Mouse (Mus musculus) midbrain, embryonic 13.5 days (tissue): ENCODE results near the gene Wtap. TPM values are rescaled to one million over a fixed set of nuclear protein-coding genes. Genes with fewer than 3 reads are reported as not detected.
"Not testable (repeated sequence)": the region's sequence is repeated elsewhere in the genome, so short reads cannot be mapped to it uniquely, and the experiment has no call there.

Experiments
- ATAC-seq: fragments of 200-750 bp; cut with Nextera tagmentation; 2 replicates; pipeline ENCODE4 v1.8.0; 2017; ENCODE audit warnings: mild to moderate bottlenecking, moderate TSS enrichment, moderate library complexity
- H3K27ac ChIP-seq: fragments of 300-500 bp; sonication (generic); 2 replicates; pipeline ENCODE4 v1.5.1; 2015; ENCODE audit warnings: inconsistent platforms, mild to moderate bottlenecking, moderate library complexity
- H3K27me3 ChIP-seq: fragments of 300-500 bp; sonication (generic); 2 replicates; pipeline ENCODE4 v1.6.1; 2015; ENCODE audit warnings: mild to moderate bottlenecking, inconsistent platforms
- H3K36me3 ChIP-seq: fragments of 300-500 bp; sonication (generic); 2 replicates; pipeline ENCODE4 v1.6.1; 2015; ENCODE audit warnings: mild to moderate bottlenecking, inconsistent platforms
- H3K4me1 ChIP-seq: fragments of 300-500 bp; sonication (generic); replicated peaks from 2 replicates; pipeline ENCODE4 v1.6.1; 2015; ENCODE audit warnings: inconsistent platforms
- H3K4me2 ChIP-seq: fragments of 300-500 bp; sonication (generic); replicated peaks from 2 replicates; pipeline ENCODE4 v1.6.1; 2015; ENCODE audit warnings: moderate library complexity, mild to moderate bottlenecking, inconsistent platforms
- H3K4me3 ChIP-seq: fragments of 300-500 bp; sonication (generic); replicated peaks from 2 replicates; pipeline ENCODE4 v1.5.1; 2015; ENCODE audit warnings: mild to moderate bottlenecking, inconsistent platforms
- H3K9ac ChIP-seq: fragments of 300-500 bp; sonication (generic); replicated peaks from 2 replicates; pipeline ENCODE4 v1.6.1; 2015; ENCODE audit warnings: mild to moderate bottlenecking, inconsistent platforms
- H3K9me3 ChIP-seq: fragments of 300-500 bp; sonication (generic); 2 replicates; pipeline ENCODE4 v1.6.1; 2016; ENCODE audit warnings: mild to moderate bottlenecking, inconsistent platforms
- WGBS: fragments of 180-500 bp; shearing (Covaris S2); methylation state at CpG from one replicate; pipeline ENCODE4 v1.1.7; 2015; 5-methylcytosine and 5-hydroxymethylcytosine counted together
- polyA plus RNA-seq: library from polyadenylated mRNA; unstranded; fragments of >200 nt; fragmentation: Nextera tagmentation; extraction: Ambion mirVana; gene quantifications from 2 replicates; pipeline ENCODE4 v1.2.1, GENCODE M21; 2015

The Wtap gene
- 149 and 160 TPM in 2 replicates for polyA plus RNA-seq

- no peaks in the 10 kb centered on the region for H3K9me3 ChIP-seq
- no peaks in the 10 kb centered on the region for H3K27me3 ChIP-seq
- H3K4me2 ChIP-seq = peak within 1 kb of the TSS; percentile 83
- peak within 1 kb of the TSS; percentile 99 for H3K9ac ChIP-seq
- no peak for ATAC-seq
- peak within 1 kb of the TSS; percentile 99 for H3K27ac ChIP-seq
- no peaks in the 10 kb centered on the region for H3K36me3 ChIP-seq
- H3K4me1 ChIP-seq = peaks cover 21% of the 10 kb centered on the region
- WGBS = 72% methylated on average over 1 of the region's 1 CpGs
- H3K4me3 ChIP-seq = peak within 1 kb of the TSS; percentile 97
Observed at GRCm38 (mm10) chr17:12994069-12994468, at the start of gene Wtap. Gene Wtap (minus strand): TSS chr17:12994169.

- not testable (repeated sequence) for H3K4me1 ChIP-seq, H3K36me3 ChIP-seq, H3K27ac ChIP-seq, H3K4me2 ChIP-seq, H3K27me3 ChIP-seq, H3K9ac ChIP-seq, H3K4me3 ChIP-seq, H3K9me3 ChIP-seq
- 88% methylated on average over 4 of the region's 12 CpGs for WGBS
- ATAC-seq = 0 out of 2 replicates have a peak, but pooled peaks have one; percentile 17
Observed at GRCm38 (mm10) chr17:13036627-13037192, 42.7 kb upstream of the Wtap start.

GRCm38 (mm10) chr17:13013316-13013715 is 19.3 kb upstream of the Wtap start:
- peaks cover 52% of the 10 kb centered on the region for H3K36me3 ChIP-seq
- no peak for ATAC-seq
- WGBS = 71% methylated on average over 3 of the region's 3 CpGs

GRCm38 (mm10) chr17:13009887-13010286 is 15.9 kb upstream of the Wtap start:
- H3K4me1 ChIP-seq = peaks cover 17% of the 10 kb centered on the region
- H3K4me2 ChIP-seq = no peak overlapping the region
- no peak overlapping the region for H3K4me3 ChIP-seq
- no peak overlapping the region for H3K27ac ChIP-seq
- H3K9me3 ChIP-seq = no peaks in the 10 kb centered on the region
- no peak for ATAC-seq
- H3K9ac ChIP-seq = no peak overlapping the region
- WGBS = 36% methylated on average over 3 of the region's 3 CpGs
- peaks cover 36% of the 10 kb centered on the region for H3K36me3 ChIP-seq
- H3K27me3 ChIP-seq = no peaks in the 10 kb centered on the region

More at GRCm38 (mm10) chr17:13013316-13013715, 19.3 kb upstream of the Wtap start:
- Histone ChIP-seq H3K27me3 (no peaks in the 10 kb centered on the region), H3K4me3 (no peak overlapping the region), H3K27ac (no peak overlapping the region), H3K4me2 (no peak overlapping the region), H3K9me3 (no peaks in the 10 kb centered on the region), H3K9ac (no peak overlapping the region), H3K4me1 (peaks cover 11% of the 10 kb centered on the region)

- ATAC-seq = peak; percentile 7
- WGBS = 1% methylated on average over 10 of the region's 10 CpGs
- Histone ChIP-seq H3K36me3 (peaks cover 23% of the 10 kb centered on the region), H3K9me3 (no peaks in the 10 kb centered on the region), H3K27me3 (no peaks in the 10 kb centered on the region), H3K4me1 (peaks cover 17% of the 10 kb centered on the region), H3K4me3 (peak overlapping the region; percentile 65), H3K4me2 (peak overlapping the region; percentile 74), H3K9ac (peak overlapping the region; percentile 77), H3K27ac (peak overlapping the region; percentile 92)
Observed at GRCm38 (mm10) chr17:13008528-13008927, 14.6 kb upstream of the Wtap start.

- H3K27me3 ChIP-seq = no peaks in the 10 kb centered on the region
- no peaks in the 10 kb centered on the region for H3K9me3 ChIP-seq
- ATAC-seq = peak; percentile 99
- peaks cover 16% of the 10 kb centered on the region for H3K36me3 ChIP-seq
- H3K9ac ChIP-seq = peak overlapping the region; percentile 77
- WGBS = under 1% methylated on average over 71 of the region's 76 CpGs
- peak overlapping the region; percentile 92 for H3K27ac ChIP-seq
- H3K4me3 ChIP-seq = peak overlapping the region; percentile 65
- H3K4me2 ChIP-seq = peak overlapping the region; percentile 74
- H3K4me1 ChIP-seq = peaks cover 17% of the 10 kb centered on the region
Observed at GRCm38 (mm10) chr17:13007730-13008425, 13.9 kb upstream of the Wtap start.

- no peak overlapping the region for H3K9ac ChIP-seq
- peaks cover 17% of the 10 kb centered on the region for H3K4me1 ChIP-seq
- WGBS = 45% methylated on average over 5 of the region's 5 CpGs
- H3K36me3 ChIP-seq = peaks cover 9% of the 10 kb centered on the region
- peak overlapping the region; percentile 74 for H3K4me2 ChIP-seq
- no peaks in the 10 kb centered on the region for H3K27me3 ChIP-seq
- no peaks in the 10 kb centered on the region for H3K9me3 ChIP-seq
- ATAC-seq = no peak
- H3K4me3 ChIP-seq = peak overlapping the region; percentile 65
- peak overlapping the region; percentile 92 for H3K27ac ChIP-seq
Observed at GRCm38 (mm10) chr17:13006984-13007383, 13.0 kb upstream of the Wtap start.

GRCm38 (mm10) chr17:13006546-13006945 is 12.6 kb upstream of the Wtap start, which contains the start of gene Sod2:
Gene Sod2 (plus strand): TSS chr17:13006846.
- not testable (repeated sequence) for H3K9me3 ChIP-seq, H3K27me3 ChIP-seq, ATAC-seq, H3K36me3 ChIP-seq
- Histone ChIP-seq H3K4me3 (peak within 1 kb of the TSS; percentile 65), H3K27ac (peak within 1 kb of the TSS; percentile 92), H3K4me1 (peaks cover 17% of the 10 kb centered on the region), H3K4me2 (peak within 1 kb of the TSS; percentile 74), H3K9ac (peak within 1 kb of the TSS; percentile 77)
- 84% methylated on average over 2 of the region's 2 CpGs for WGBS

- WGBS = 85% methylated on average over 2 of the region's 2 CpGs
- not testable (repeated sequence) for ATAC-seq, H3K27me3 ChIP-seq, H3K4me3 ChIP-seq, H3K9ac ChIP-seq, H3K4me2 ChIP-seq, H3K36me3 ChIP-seq, H3K9me3 ChIP-seq, H3K27ac ChIP-seq
- H3K4me1 ChIP-seq = peaks cover 14% of the 10 kb centered on the region
Observed at GRCm38 (mm10) chr17:13004436-13004835, 10.5 kb upstream of the Wtap start.

GRCm38 (mm10) chr17:13002243-13002642 is 8.3 kb upstream of the Wtap start:
- WGBS = 92% methylated on average over 5 of the region's 5 CpGs
- H3K4me2 ChIP-seq, H3K36me3 ChIP-seq, H3K27ac ChIP-seq, H3K4me1 ChIP-seq, H3K9ac ChIP-seq, H3K4me3 ChIP-seq, H3K9me3 ChIP-seq, H3K27me3 ChIP-seq, ATAC-seq: not testable (repeated sequence)

- no peak overlapping the region for H3K4me3 ChIP-seq
- no peaks in the 10 kb centered on the region for H3K36me3 ChIP-seq
- H3K4me1 ChIP-seq = no peaks in the 10 kb centered on the region
- H3K27ac ChIP-seq = no peak overlapping the region
- H3K9ac ChIP-seq = no peak overlapping the region
- no peak for ATAC-seq
- no peaks in the 10 kb centered on the region for H3K9me3 ChIP-seq
- H3K27me3 ChIP-seq = no peaks in the 10 kb centered on the region
- H3K4me2 ChIP-seq = no peak overlapping the region
- WGBS = 76% methylated on average over 6 of the region's 6 CpGs
Observed at GRCm38 (mm10) chr17:12999069-12999468, 5.1 kb upstream of the Wtap start.

GRCm38 (mm10) chr17:12997890-12998289 is 3.9 kb upstream of the Wtap start:
- no peaks in the 10 kb centered on the region for H3K27me3 ChIP-seq
- H3K4me2 ChIP-seq = no peak overlapping the region
- no peak for ATAC-seq
- H3K4me3 ChIP-seq = no peak overlapping the region
- H3K9me3 ChIP-seq = no peaks in the 10 kb centered on the region
- 0 out of 2 replicates have a peak, but pooled peaks cover 5% of the 10 kb centered on the region for H3K4me1 ChIP-seq
- no peak overlapping the region for H3K27ac ChIP-seq
- no peak overlapping the region for H3K9ac ChIP-seq
- WGBS = 94% methylated on average over 5 of the region's 5 CpGs
- H3K36me3 ChIP-seq = no peaks in the 10 kb centered on the region
